Mouse (Mus musculus): ENCODE data around the gene Wdr1.
A peak's percentile ranks its signal among the peaks of the same experiment; 100 is the strongest.
"Not testable (repeated sequence)": the region's sequence is repeated elsewhere in the genome, so short reads cannot be mapped to it uniquely, and the experiment has no call there.

Gene Wdr1

GRCm38 (mm10) chr5:38563121-38563520, at the start of gene Wdr1:
TSS of gene Wdr1 (minus strand) at chr5:38563221.
- DNase-seq, result no peak

- no peak for DNase-seq
Observed at GRCm38 (mm10) chr5:38611118-38611517, 48.1 kb upstream of the Wdr1 start.

- DNase-seq, result not testable (repeated sequence)
Observed at GRCm38 (mm10) chr5:38608219-38608618, 45.2 kb upstream of the Wdr1 start.

- DNase-seq, result no peak
Observed at GRCm38 (mm10) chr5:38598647-38599304, 35.8 kb upstream of the Wdr1 start.

DNA sequence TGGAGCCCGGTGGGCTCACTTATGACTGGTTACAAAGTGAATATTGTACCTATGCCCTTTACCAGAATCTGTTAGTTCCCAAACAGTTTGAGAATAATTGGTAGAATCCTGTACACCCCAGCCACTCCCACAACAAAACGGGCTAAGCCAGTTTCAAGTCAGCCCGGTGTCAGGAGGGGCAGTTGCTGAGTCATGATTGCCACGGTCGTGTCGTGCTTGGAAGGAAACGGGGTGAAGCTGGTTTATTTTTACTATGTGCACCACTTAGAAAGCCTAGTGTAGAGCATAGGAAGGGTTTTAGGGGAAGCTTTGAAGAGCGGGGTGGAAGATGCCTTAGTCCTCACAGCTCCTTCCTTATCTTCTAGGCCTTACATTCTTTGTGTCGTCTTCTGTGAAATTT, 25.9 kb upstream of the Wdr1 start:
- DNase-seq, result peak; percentile 6

GRCm38 (mm10) chr5:38585450-38585849, 22.4 kb upstream of the Wdr1 start:
- DNase-seq, result no peak

DNA sequence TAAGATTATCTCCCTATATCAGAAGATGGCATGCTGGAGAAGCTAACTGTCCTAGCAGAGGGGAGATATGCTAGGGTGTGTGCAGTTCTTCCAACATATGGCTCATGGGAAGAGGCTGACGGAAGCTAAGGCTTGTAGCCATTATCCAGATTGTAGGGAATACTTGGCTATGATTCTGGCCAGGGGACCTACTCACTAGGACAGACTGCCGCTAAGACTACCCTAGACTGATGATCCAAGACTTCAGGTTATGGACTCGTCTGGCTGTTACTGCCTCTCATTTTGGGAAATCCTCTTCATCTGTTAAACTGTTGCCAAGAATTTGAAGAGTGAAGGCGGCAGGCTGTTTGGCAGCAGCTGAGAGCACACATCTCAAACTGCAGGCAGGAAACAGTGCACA, 20.0 kb upstream of the Wdr1 start:
- no peak for DNase-seq

DNA sequence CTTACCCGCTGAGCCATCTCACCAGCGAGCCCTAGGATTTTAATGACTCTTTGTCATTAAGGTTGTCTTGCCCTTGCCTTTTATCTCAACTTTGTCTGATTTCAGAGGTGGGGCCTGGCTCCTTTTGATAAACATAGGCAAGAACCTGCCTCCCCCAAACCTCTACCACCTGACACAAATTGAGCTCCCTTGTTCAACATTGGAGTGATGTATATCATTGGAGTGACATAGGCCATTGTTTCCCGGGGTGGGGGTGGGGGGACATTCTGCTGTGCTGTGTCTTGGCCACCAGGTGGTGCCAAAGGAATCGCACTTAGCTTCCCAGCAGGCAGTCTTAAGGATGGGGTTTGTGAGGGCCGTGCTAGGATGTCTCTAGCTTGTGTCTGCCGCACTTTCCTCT, 17.7 kb upstream of the Wdr1 start:
- peak; percentile 43 for DNase-seq

DNA sequence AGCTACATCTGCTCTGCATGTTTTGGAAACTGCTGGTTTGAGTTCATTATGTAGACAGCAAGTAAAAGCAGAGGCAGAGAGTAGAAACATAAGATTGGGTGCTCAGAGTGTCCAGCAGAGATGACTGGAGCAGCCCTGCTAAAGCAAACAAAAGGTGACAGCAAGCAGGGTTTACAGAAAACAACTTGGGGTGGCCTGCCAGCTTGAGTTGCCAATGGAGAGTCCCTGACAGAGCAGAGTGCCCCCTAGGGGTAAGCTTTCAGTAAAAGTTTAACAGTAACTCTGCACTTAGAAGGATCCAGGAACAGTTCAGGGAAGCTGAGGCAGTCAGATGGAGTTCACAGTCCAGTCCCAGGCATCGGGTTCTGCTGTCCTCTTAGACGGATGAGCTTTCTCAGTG, 7.9 kb upstream of the Wdr1 start:
- peak; percentile 24 for DNase-seq

DNA sequence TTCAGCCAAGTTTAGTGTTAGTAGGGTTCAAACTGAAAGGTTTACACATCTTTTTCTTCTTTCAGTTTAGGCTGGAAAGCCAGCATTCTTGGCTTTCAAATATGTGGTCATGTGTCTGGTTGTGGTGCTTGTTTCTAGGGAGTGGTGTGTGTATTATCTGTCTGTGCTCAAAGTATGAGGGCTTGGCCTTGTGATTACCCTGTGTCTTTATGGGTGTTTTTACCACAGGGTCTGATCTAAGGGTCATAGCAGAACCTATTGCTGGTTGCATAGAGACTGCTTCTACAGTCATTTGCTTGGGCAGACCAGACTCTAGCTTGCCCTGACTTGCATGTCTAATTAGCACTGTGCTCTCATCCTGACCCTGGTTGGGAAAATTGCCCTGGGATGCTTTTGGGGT, 5.6 kb upstream of the Wdr1 start:
- no peak for DNase-seq

GRCm38 (mm10) chr5:38564831-38565230, 1.8 kb upstream of the Wdr1 start:
- DNase-seq, result no peak

GRCm38 (mm10) chr5:38561426-38562024, 1.5 kb downstream of the Wdr1 start:
- peak; percentile 100 for DNase-seq

DNA sequence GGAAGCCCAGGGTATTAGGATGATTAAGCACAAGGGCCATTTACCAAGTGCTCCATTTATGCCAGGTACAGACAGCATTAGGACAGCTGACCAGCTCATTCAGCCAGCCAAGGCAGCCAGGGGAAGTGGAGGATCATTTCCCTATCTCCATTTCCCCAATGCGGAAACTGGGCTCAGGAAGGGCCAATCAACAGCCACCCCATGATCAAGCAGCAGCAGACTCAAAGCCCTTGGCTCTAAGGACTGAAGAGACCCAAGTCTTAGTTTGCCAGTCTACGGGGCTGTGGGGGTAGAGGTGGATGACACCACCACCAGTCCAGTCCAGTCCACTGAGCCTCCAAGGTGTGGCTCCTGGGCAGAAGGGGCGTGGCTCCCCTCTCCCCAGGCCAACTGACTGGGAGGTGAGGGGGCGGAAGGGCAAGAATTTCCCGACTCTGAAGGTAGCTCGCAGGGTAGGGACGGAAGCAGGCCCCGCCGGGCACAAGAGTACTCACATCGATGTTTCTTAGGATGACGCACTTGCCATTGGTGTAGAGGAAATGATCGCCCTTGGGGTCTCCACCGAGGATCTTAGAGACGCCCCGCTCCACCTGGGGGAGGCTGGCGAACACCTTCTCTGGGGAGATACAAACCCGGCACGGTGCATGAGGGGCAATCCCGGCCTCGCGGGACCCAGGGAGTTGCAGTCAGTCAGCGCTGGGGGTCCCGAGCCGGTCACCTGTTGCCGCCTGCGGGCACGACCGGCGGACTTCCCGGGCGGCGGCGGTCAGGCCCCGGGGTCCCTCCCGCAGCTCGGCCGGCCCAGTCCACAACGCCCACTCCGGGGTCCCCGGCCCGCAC, 2.2 kb downstream of the Wdr1 start:
- peak; percentile 56 for DNase-seq

DNA sequence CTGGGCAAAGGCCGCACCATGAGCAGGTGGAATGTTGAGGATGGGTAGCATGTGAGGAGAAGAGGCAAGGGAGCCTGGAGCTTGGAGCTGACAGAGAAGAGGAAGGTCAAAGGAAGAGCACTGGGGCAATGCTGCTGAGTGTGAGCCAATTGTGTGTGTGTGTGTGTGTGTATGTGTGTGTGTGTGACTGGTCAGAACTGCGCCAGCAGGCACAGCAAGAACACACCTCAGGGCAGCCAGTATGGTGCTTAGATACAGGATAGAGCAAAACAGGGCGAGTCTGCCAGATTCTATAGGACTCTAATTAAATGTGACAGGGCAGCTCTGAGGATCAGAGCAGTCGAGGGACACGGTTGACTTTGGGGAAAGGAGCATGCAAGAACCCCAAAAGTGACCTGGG, 4.2 kb downstream of the Wdr1 start:
- no peak for DNase-seq

- DNase-seq, result no peak
Observed at GRCm38 (mm10) chr5:38557811-38558210, 5.2 kb downstream of the Wdr1 start.

DNA sequence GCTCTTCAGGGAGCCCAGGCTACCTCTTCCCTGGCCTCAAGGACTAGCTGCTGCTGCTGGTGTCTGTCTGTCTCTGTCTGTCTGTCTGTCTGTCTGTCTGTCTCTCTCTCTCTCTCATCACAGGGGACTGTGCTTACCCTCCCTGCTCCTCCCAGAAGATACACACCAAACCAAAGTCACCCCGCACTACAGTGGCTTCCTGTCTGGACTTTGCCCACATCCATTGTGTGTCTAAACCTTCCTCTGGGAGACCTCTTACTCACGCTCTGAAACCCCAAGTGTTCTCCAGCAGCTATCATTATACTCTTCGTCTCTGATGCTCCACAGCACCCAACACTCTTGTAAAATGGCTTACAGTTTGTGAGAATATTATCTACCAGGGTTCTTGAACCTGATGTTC, 6.6 kb downstream of the Wdr1 start:
- no peak for DNase-seq

GRCm38 (mm10) chr5:38553953-38554352, 9.1 kb downstream of the Wdr1 start:
- no peak for DNase-seq

DNA sequence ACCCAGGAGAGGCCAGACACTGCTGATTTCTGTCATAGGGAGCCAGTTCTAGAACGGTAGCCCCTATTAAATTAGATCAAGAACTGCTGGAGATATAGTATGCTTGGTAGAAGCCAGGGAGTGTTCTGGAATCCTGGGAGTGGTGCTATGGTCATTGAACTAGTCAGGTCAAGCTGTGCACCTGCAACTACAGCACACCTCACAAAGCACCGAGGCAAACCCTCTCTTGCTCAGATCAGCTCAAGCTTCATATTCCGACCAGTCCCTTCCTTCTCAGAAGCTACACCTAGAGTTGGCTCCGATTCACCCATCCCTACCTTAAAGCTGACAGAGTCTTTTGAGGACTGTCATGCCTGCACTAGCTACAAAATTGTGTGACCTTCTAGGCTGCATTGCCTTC, 9.5 kb downstream of the Wdr1 start:
- no peak for DNase-seq

GRCm38 (mm10) chr5:38552615-38553014, 10.4 kb downstream of the Wdr1 start:
- no peak for DNase-seq

GRCm38 (mm10) chr5:38550221-38550768, 12.7 kb downstream of the Wdr1 start:
- DNase-seq, result no peak

- peak; percentile 34 for DNase-seq
Observed at GRCm38 (mm10) chr5:38549461-38549909, 13.5 kb downstream of the Wdr1 start.

DNA sequence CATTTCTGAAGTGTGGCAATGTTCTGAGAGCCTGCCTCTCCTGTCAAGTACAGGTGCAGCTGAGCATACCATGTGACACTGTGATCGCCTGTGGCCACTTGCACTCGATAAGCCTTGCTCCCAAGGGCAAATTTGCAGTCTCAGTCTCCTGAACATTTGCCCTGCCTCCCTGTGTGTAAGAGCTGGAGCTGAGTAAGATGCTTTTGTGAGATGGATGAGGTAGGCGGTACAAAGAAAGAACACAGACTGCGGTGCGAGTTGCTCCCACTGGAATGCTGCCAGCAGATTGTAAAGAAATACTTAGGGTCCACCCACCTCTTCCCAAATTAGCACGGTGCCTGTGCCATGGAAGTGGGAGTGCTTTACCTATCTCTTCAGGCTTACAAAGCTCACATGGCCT, 15.6 kb downstream of the Wdr1 start:
- DNase-seq, result no peak
